In genomic region chr17:8343416-8343815, GRCm38 (mm10) we compare ENCODE assay signal across 17 mouse cellular contexts. TPM values are rescaled to one million over a fixed set of nuclear protein-coding genes. Genes with fewer than 3 reads are reported as not detected.
DNase-seq lines count a peak whose midpoint lies in the region; ATAC-seq and TF ChIP-seq lines count a peak whose summit lies in the region.
"Had no signal": no experiment of that assay in that cellular context is flagged by ENCODE, and none has a peak within 500 bp of the region (broad histone marks: within the 10 kb centered on the region; RNA-seq: fewer than 3 reads in every experiment).

No protein-coding gene starts in this region.

- no peak for TF ChIP-seq CTCF in midbrain, postnatal 0 days (IDR thresholded peaks at IDR 0.05)

- DNase-seq in cerebellum, postnatal 10 days: peak; percentile 76
- DNase-seq in cerebellum, adult 11-12 months: no peak
- peak; percentile 12 for DNase-seq in lung, postnatal 10 days
- no peak for DNase-seq in lung, adult 18-20 months
- DNase-seq in midbrain, postnatal 0 days (ENCODE audit: low spot score): peak; percentile 51
- no peak for DNase-seq in thymus, postnatal 10 days (ENCODE audit: low spot score in 2 of 2)
- DNase-seq: adrenal gland, adult 8-10 months; heart, postnatal 14 days; lung, embryonic 14.5 days had no signal

- H3K9me3 ChIP-seq in hindbrain, embryonic 15.5 days: no peaks in the 10 kb centered on the region
- H3K9me3 ChIP-seq in hindbrain, embryonic 12.5 days (replicated peaks): no peaks in the 10 kb centered on the region
- H3K9me3 ChIP-seq in midbrain, postnatal 0 days (ENCODE audit: low read length): no peaks in the 10 kb centered on the region
- H3K9me3 ChIP-seq: embryonic facial prominence, embryonic 15.5 days; limb, embryonic 12.5 days; neural tube, embryonic 12.5 days had no signal

- no peak overlapping the region for H3K9ac ChIP-seq in hindbrain, embryonic 15.5 days
- H3K9ac ChIP-seq in hindbrain, embryonic 12.5 days: no peak overlapping the region
- H3K9ac ChIP-seq in midbrain, postnatal 0 days (replicated peaks; ENCODE audit: low read length, poor library complexity, severe bottlenecking): no peak overlapping the region
- H3K9ac ChIP-seq: embryonic facial prominence, embryonic 15.5 days; limb, embryonic 12.5 days; lung, embryonic 14.5 days; neural tube, embryonic 12.5 days had no signal

- H3K4me2 ChIP-seq in hindbrain, embryonic 15.5 days: peak overlapping the region; percentile 97
- H3K4me2 ChIP-seq in hindbrain, embryonic 12.5 days (replicated peaks): no peak overlapping the region
- peak overlapping the region; percentile 98 for H3K4me2 ChIP-seq in midbrain, postnatal 0 days (ENCODE audit: low read depth, low read length, poor library complexity, severe bottlenecking)
- H3K4me2 ChIP-seq: embryonic facial prominence, embryonic 15.5 days; limb, embryonic 12.5 days; lung, embryonic 14.5 days; neural tube, embryonic 12.5 days had no signal

- 52% methylated on average over 6 of the region's 6 CpGs for WGBS in hindbrain, embryonic 15.5 days
- WGBS in hindbrain, embryonic 12.5 days: 75% methylated on average over 6 of the region's 6 CpGs
- WGBS in midbrain, postnatal 0 days: 53% methylated on average over 6 of the region's 6 CpGs

- H3K27ac ChIP-seq in hindbrain, embryonic 15.5 days (replicated peaks): no peak overlapping the region
- no peak overlapping the region for H3K27ac ChIP-seq in hindbrain, embryonic 12.5 days
- H3K27ac ChIP-seq in midbrain, postnatal 0 days (ENCODE audit: low read depth, low read length): no peak overlapping the region
- H3K27ac ChIP-seq: embryonic facial prominence, embryonic 15.5 days; limb, embryonic 12.5 days; neural tube, embryonic 12.5 days had no signal

- H3K4me3 ChIP-seq in hindbrain, embryonic 15.5 days: no peak overlapping the region
- H3K4me3 ChIP-seq in hindbrain, embryonic 12.5 days: no peak overlapping the region
- peak overlapping the region; percentile 14; the same call in 1 of the 2 replicates for H3K4me3 ChIP-seq in midbrain, postnatal 0 days (ENCODE audit: low read depth, low read length)
- H3K4me3 ChIP-seq: embryonic facial prominence, embryonic 15.5 days; limb, embryonic 12.5 days; neural tube, embryonic 12.5 days had no signal

- H3K27me3 ChIP-seq in hindbrain, embryonic 15.5 days: no peaks in the 10 kb centered on the region
- H3K27me3 ChIP-seq in hindbrain, embryonic 12.5 days: peaks cover 43% of the 10 kb centered on the region
- no peaks in the 10 kb centered on the region for H3K27me3 ChIP-seq in midbrain, postnatal 0 days (ENCODE audit: insufficient read depth, low read length)

- peaks cover 53% of the 10 kb centered on the region for H3K4me1 ChIP-seq in hindbrain, embryonic 15.5 days (replicated peaks)
- H3K4me1 ChIP-seq in hindbrain, embryonic 12.5 days: peaks cover 21% of the 10 kb centered on the region
- peaks cover 22% of the 10 kb centered on the region for H3K4me1 ChIP-seq in midbrain, postnatal 0 days (ENCODE audit: insufficient read depth, low read length)

- H3K36me3 ChIP-seq in hindbrain, embryonic 15.5 days: no peaks in the 10 kb centered on the region
- no peaks in the 10 kb centered on the region for H3K36me3 ChIP-seq in hindbrain, embryonic 12.5 days
- no peaks in the 10 kb centered on the region for H3K36me3 ChIP-seq in midbrain, postnatal 0 days (ENCODE audit: insufficient read depth, low read length)
- H3K36me3 ChIP-seq: embryonic facial prominence, embryonic 15.5 days; limb, embryonic 12.5 days; neural tube, embryonic 12.5 days had no signal

- ATAC-seq in hindbrain, embryonic 15.5 days (ENCODE audit: low FRiP score, low read depth): no peak
- no peak for ATAC-seq in hindbrain, embryonic 12.5 days (ENCODE audit: low FRiP score)
- no peak for ATAC-seq in midbrain, postnatal 0 days (ENCODE audit: low FRiP score)

RNA-seq across cellular contexts. Expression of gene Prr18, which starts 6.2 kb away (rescaled TPM):
- polyA plus RNA-seq in hindbrain, embryonic 15.5 days (2015; fragmentation: Nextera tagmentation; extraction: Ambion mirVana): 18.4 and 23.1 TPM in 2 replicates
- 4.3 and 4.5 TPM in 2 replicates for polyA plus RNA-seq in hindbrain, embryonic 12.5 days (2016; fragmentation: Nextera tagmentation; extraction: Ambion mirVana)
- 29.8 and 31.5 TPM in 2 replicates for total RNA-seq in midbrain, postnatal 0 days (2014; rRNA removed)
- polyA plus RNA-seq in midbrain, postnatal 0 days (2015; fragmentation: Nextera tagmentation; extraction: Ambion mirVana): 15.7 and 15.9 TPM in 2 replicates
- total RNA-seq: granulocyte monocyte progenitor cell, adult 5-6 weeks had no signal

RNA-seq across cellular contexts. Expression of gene T2, which starts 12.4 kb away (rescaled TPM):
- polyA plus RNA-seq in hindbrain, embryonic 15.5 days (2015; fragmentation: Nextera tagmentation; extraction: Ambion mirVana): 0.54 and 0.58 TPM in 2 replicates
- polyA plus RNA-seq in hindbrain, embryonic 12.5 days (2016; fragmentation: Nextera tagmentation; extraction: Ambion mirVana): 0.77 and 0.96 TPM in 2 replicates
- 0.38 and 2.1 TPM in 2 replicates for total RNA-seq in midbrain, postnatal 0 days (2014; rRNA removed)
- polyA plus RNA-seq in midbrain, postnatal 0 days (2015; fragmentation: Nextera tagmentation; extraction: Ambion mirVana): 0.81 and 0.90 TPM in 2 replicates
- total RNA-seq: adrenal gland, adult 8-10 months; common myeloid progenitor, adult 5-6 weeks; granulocyte monocyte progenitor cell, adult 5-6 weeks; megakaryocyte-erythroid progenitor cell, adult 5-6 weeks had no signal

RNA-seq across cellular contexts. Expression of gene Sft2d1, which starts 32.5 kb away (rescaled TPM):
- 173 and 188 TPM in 2 replicates for polyA plus RNA-seq in hindbrain, embryonic 15.5 days (2015; fragmentation: Nextera tagmentation; extraction: Ambion mirVana)
- polyA plus RNA-seq in hindbrain, embryonic 12.5 days (2016; fragmentation: Nextera tagmentation; extraction: Ambion mirVana): 109 and 112 TPM in 2 replicates
- total RNA-seq in midbrain, postnatal 0 days (2014; rRNA removed): 113 and 130 TPM in 2 replicates
- polyA plus RNA-seq in midbrain, postnatal 0 days (2015; fragmentation: Nextera tagmentation; extraction: Ambion mirVana): 221 and 235 TPM in 2 replicates

Comparison
In these comparisons a context has a peak if more than half of its experiments do, and no peak if none do; other contexts are left out.
1. DNase-seq: peak in cerebellum, postnatal 10 days (2 of 2), lung, postnatal 10 days (single experiment) and midbrain, postnatal 0 days (single experiment); none in cerebellum, adult 11-12 months (single experiment), lung, adult 18-20 months (0 of 2) and thymus, postnatal 10 days (0 of 2).